Comparison of ENCODE assay signal across 10 mouse cellular contexts in the genomic region with DNA sequence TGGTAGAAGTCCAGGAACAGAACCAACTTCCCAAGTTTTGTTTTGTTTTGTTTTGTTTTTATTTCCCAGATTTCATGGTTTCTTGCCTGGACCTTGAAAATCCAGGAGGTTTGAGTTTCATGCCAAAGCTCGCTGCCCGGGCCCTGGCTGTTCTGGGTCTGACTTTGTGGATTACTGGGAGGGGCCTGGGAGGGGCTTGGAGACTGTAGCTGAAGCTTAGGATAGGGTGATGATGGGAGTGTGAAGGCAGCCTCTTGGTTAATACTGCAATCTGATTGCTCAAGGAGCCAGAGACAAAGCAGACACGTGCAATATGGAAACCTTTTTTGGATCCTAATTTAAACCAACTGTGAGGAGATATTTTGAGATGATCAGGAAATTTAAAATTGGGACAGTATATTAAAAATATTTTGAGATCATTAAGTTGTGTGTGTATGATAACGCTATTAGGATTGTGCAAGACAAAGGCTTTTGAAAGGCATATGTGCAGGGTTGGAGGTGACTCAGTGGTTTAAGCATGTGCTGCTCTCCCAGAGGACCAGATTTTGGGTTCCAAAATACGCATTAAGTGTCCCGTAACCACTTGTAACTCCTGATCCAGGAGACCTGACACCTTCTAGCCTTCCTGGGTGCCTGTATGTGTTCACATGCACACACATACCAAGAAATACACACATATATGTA.
DNase-seq lines count a peak whose midpoint lies in the region; ATAC-seq lines count a peak whose summit lies in the region.
"Had no signal": no experiment of that assay in that cellular context is flagged by ENCODE, and none has a peak within 500 bp of the region (broad histone marks: within the 10 kb centered on the region; RNA-seq: fewer than 3 reads in every experiment).

No protein-coding gene starts in this region.

- H3K4me3 ChIP-seq in embryonic facial prominence, embryonic 13.5 days, result no peak overlapping the region
- H3K4me3 ChIP-seq in lung, embryonic 15.5 days, result no peak overlapping the region
- H3K4me3 ChIP-seq in forebrain, embryonic 15.5 days, result no peak overlapping the region
- H3K4me3 ChIP-seq: hindbrain, embryonic 10.5 days; liver, embryonic 15.5 days; neural tube, embryonic 13.5 days had no signal

- no peaks in the 10 kb centered on the region for H3K27me3 ChIP-seq in embryonic facial prominence, embryonic 13.5 days
- H3K27me3 ChIP-seq in lung, embryonic 15.5 days, result no peaks in the 10 kb centered on the region
- no peaks in the 10 kb centered on the region for H3K27me3 ChIP-seq in forebrain, embryonic 15.5 days
- H3K27me3 ChIP-seq: neural tube, embryonic 13.5 days had no signal

- whole genome bisulfite sequencing in embryonic facial prominence, embryonic 13.5 days, result 45% methylated on average over 6 of the region's 6 CpGs
- 49% methylated on average over 6 of the region's 6 CpGs for WGBS in lung, embryonic 15.5 days
- WGBS in forebrain, embryonic 15.5 days, result 72% methylated on average over 6 of the region's 6 CpGs

- H3K4me1 ChIP-seq in embryonic facial prominence, embryonic 13.5 days, result peaks cover 33% of the 10 kb centered on the region
- H3K4me1 ChIP-seq in lung, embryonic 15.5 days, result peaks cover 30% of the 10 kb centered on the region
- H3K4me1 ChIP-seq in forebrain, embryonic 15.5 days, result peaks cover 6% of the 10 kb centered on the region; the same call in 1 of the 2 replicates
- H3K4me1 ChIP-seq: hindbrain, embryonic 10.5 days; neural tube, embryonic 13.5 days had no signal

- H3K9me3 ChIP-seq in embryonic facial prominence, embryonic 13.5 days, result no peaks in the 10 kb centered on the region
- H3K9me3 ChIP-seq in lung, embryonic 15.5 days, result no peaks in the 10 kb centered on the region
- H3K9me3 ChIP-seq in forebrain, embryonic 15.5 days, result no peaks in the 10 kb centered on the region
- H3K9me3 ChIP-seq: liver, embryonic 15.5 days; neural tube, embryonic 13.5 days had no signal

- DNase-seq in urinary bladder, postnatal 14 days (ENCODE audit: low spot score), result peak; percentile 18
- no peak for DNase-seq in urinary bladder, postnatal 4 days (ENCODE audit: low spot score in 2 of 2)
- no peak for DNase-seq in c-Kit-positive CD71-positive TER-119-positive erythroid progenitor cells, embryonic 14.5 days (ENCODE audit: low spot score)
- no peak for DNase-seq in T-cell, adult 2 months (ENCODE audit: low spot score)

- H3K9ac ChIP-seq in embryonic facial prominence, embryonic 13.5 days, result no peak overlapping the region
- no peak overlapping the region for H3K9ac ChIP-seq in lung, embryonic 15.5 days
- no peak overlapping the region for H3K9ac ChIP-seq in forebrain, embryonic 15.5 days (replicated peaks)
- H3K9ac ChIP-seq: liver, embryonic 15.5 days; neural tube, embryonic 13.5 days had no signal

- peak overlapping the region; percentile 31 for H3K4me2 ChIP-seq in embryonic facial prominence, embryonic 13.5 days
- H3K4me2 ChIP-seq in lung, embryonic 15.5 days, result no peak overlapping the region
- H3K4me2 ChIP-seq in forebrain, embryonic 15.5 days (replicated peaks), result no peak overlapping the region
- H3K4me2 ChIP-seq: liver, embryonic 15.5 days; neural tube, embryonic 13.5 days had no signal

- no peak for ATAC-seq in embryonic facial prominence, embryonic 13.5 days (ENCODE audit: insufficient number of reproducible peaks, insufficient read depth, low FRiP score, low TSS enrichment, low read depth)
- ATAC-seq in lung, embryonic 15.5 days (ENCODE audit: borderline replicate concordance, extremely low read depth, low FRiP score, low TSS enrichment), result peak; percentile 40; the same call in 1 of the 2 replicates
- ATAC-seq in forebrain, embryonic 15.5 days (replicated peaks), result no peak

- H3K36me3 ChIP-seq in embryonic facial prominence, embryonic 13.5 days, result no peaks in the 10 kb centered on the region
- no peaks in the 10 kb centered on the region for H3K36me3 ChIP-seq in lung, embryonic 15.5 days
- H3K36me3 ChIP-seq in forebrain, embryonic 15.5 days, result no peaks in the 10 kb centered on the region
- H3K36me3 ChIP-seq: hindbrain, embryonic 10.5 days; liver, embryonic 15.5 days; neural tube, embryonic 13.5 days had no signal

- H3K27ac ChIP-seq in embryonic facial prominence, embryonic 13.5 days, result peak overlapping the region; percentile 78
- H3K27ac ChIP-seq in lung, embryonic 15.5 days, result peak overlapping the region; percentile 69
- H3K27ac ChIP-seq in forebrain, embryonic 15.5 days (replicated peaks), result no peak overlapping the region
- H3K27ac ChIP-seq: hindbrain, embryonic 10.5 days; liver, embryonic 15.5 days; neural tube, embryonic 13.5 days had no signal
